Mouse (Mus musculus) kidney, postnatal 0 days (tissue): ENCODE data around the gene Mbtd1. TPM values are rescaled to one million over a fixed set of nuclear protein-coding genes. Genes with fewer than 3 reads are reported as not detected.

Experiments used
- ATAC-seq: fragments of 200-750 bp; cut with Nextera tagmentation; replicated peaks from 2 replicates; pipeline ENCODE4 v1.8.0; 2017; ENCODE audit warnings: low read depth, moderate number of reproducible peaks, moderate TSS enrichment, moderate library complexity; ENCODE audit not compliant: low FRiP score
- DNase-seq: peaks from one replicate; pipeline ENCODE4 v3.0.0-alpha.2; 2016; ENCODE audit warnings: low spot score
- H3K27ac ChIP-seq: fragments of 300-500 bp; sonication (generic); 2 replicates; pipeline ENCODE4 v1.5.1; 2014; ENCODE audit warnings: mild to moderate bottlenecking
- H3K27me3 ChIP-seq: fragments of 300-500 bp; sonication (generic); 2 replicates; pipeline ENCODE4 v1.6.1; 2014; ENCODE audit warnings: low read length, mixed read lengths; ENCODE audit not compliant: insufficient read depth
- H3K36me3 ChIP-seq: fragments of 300-500 bp; sonication (generic); 2 replicates; pipeline ENCODE4 v1.6.1; 2014; ENCODE audit warnings: low read length, mixed read lengths; ENCODE audit not compliant: insufficient read depth
- H3K4me1 ChIP-seq: fragments of 300-500 bp; sonication (generic); replicated peaks from 2 replicates; pipeline ENCODE4 v1.6.1; 2014; ENCODE audit warnings: antibody characterized with exemption, low read length, mixed read lengths; ENCODE audit not compliant: insufficient read depth
- H3K4me2 ChIP-seq: fragments of 300-500 bp; sonication (generic); 2 replicates; pipeline ENCODE4 v1.6.1; 2014; ENCODE audit warnings: mild to moderate bottlenecking, low read length, moderate library complexity, mixed read lengths
- H3K4me3 ChIP-seq: fragments of 300-500 bp; sonication (generic); replicated peaks from 2 replicates; pipeline ENCODE4 v1.5.1; 2014; ENCODE audit warnings: low read depth, low read length
- H3K9ac ChIP-seq: fragments of 300-500 bp; sonication (generic); 2 replicates; pipeline ENCODE4 v1.6.1; 2014; ENCODE audit warnings: low read depth, low read length
- H3K9me3 ChIP-seq: fragments of 300-500 bp; sonication (generic); replicated peaks from 2 replicates; pipeline ENCODE4 v1.6.1; 2016; ENCODE audit warnings: low read length, inconsistent platforms, mixed read lengths
- CTCF ChIP-seq: IDR thresholded peaks from 2 replicates; pipeline ENCODE4 v1.5.1; 2016; ENCODE audit warnings: antibody characterized with exemption, low read depth, mild to moderate bottlenecking, moderate library complexity
- WGBS: fragments of 180-500 bp; shearing (Covaris S2); extraction: QIAGEN DNeasy Blood & Tissue Kit; methylation state at CpG from one replicate; pipeline ENCODE4 v1.1.7; 2014; 5-methylcytosine and 5-hydroxymethylcytosine counted together
- polyA plus RNA-seq: library from polyadenylated mRNA; unstranded; fragments of >200 nt; fragmentation: Nextera tagmentation; extraction: Ambion mirVana; gene quantifications from 2 replicates; pipeline ENCODE4 v1.2.1, GENCODE M21; 2015

Gene Mbtd1
- polyA plus RNA-seq, 1 experiment from 2014 or later: 24.3 TPM

DNA sequence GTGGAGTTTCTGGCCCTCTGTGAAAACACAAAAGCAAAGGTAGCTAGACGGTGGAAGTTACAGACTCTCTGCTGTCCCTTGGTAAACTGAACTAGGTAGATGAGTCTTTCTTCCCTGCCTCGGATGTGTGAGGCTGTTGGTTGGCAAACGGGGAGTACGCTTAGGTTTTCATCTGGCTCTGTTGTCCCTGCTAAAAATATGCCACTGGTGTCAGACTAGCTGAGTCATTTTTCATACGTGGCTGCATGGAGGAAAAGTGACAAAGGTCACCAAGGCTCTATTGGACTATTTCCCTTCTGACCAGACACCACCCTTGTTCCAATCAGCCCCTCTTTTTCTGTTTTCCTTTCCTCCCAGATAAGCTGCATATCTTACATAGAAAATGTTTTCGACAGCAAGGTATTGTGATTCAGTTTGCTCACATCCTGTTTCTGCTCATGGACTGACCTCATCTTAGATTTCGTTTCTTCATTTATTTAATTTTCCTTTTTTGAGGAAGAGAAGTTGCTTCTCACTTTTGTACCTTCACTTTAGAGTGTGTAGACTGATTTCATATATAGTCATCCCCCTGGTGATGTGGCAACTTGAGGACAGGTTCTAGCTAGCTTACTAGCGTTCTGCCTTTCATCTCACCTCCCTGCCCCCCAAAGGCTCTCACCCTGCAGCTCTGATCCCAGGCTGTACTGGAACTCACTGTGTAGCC, 102.1 kb downstream of the Mbtd1 start:
- Histone ChIP-seq H3K9ac (no peak overlapping the region), H3K9me3 (no peaks in the 10 kb centered on the region), H3K27me3 (no peaks in the 10 kb centered on the region), H3K4me2 (no peak overlapping the region), H3K36me3 (no peaks in the 10 kb centered on the region), H3K4me1 (peaks cover 8% of the 10 kb centered on the region; the same call in 1 of the 2 replicates), H3K4me3 (no peak overlapping the region), H3K27ac (peak overlapping the region; percentile 81)
- peak; percentile 39 for DNase-seq
- ATAC-seq: no peak
- WGBS: 58% methylated on average over 8 of the region's 8 CpGs
- TF ChIP-seq CTCF: no peak

GRCm38 (mm10) chr11:93988328-93989062, 102.8 kb downstream of the Mbtd1 start:
- H3K36me3 ChIP-seq: no peaks in the 10 kb centered on the region
- no peak overlapping the region for H3K9ac ChIP-seq
- ATAC-seq (0 out of 2 replicates have a peak, but pooled peaks have one; percentile 33), DNase-seq (peak; percentile 79)
- no peaks in the 10 kb centered on the region for H3K27me3 ChIP-seq
- peaks cover 8% of the 10 kb centered on the region; the same call in 1 of the 2 replicates for H3K4me1 ChIP-seq
- 46% methylated on average over 12 of the region's 12 CpGs for WGBS
- peak overlapping the region; percentile 81 for H3K27ac ChIP-seq
- no peak overlapping the region for H3K4me3 ChIP-seq
- peak overlapping the region; percentile 10; the same call in 1 of the 2 replicates for H3K4me2 ChIP-seq
- H3K9me3 ChIP-seq: no peaks in the 10 kb centered on the region
- TF ChIP-seq CTCF: no peak

DNA sequence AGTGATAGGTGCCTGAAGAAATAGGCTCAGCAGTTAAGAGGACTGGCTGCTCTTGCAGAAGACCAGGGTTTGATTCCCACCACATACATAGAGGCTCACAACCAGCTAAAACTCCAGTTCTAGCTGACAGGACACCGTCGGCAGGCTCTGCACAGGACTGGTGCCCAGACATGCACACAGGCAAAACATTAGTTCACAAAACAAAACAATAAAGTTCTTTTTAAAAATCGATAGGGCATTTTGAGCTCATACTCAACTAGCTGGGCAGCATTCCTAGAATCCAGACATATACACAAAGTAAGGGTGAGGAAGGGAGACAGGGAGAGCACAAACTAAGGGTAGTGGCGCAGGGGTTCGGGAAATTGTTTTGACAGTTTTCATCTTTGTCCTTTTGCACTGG, 108.9 kb downstream of the Mbtd1 start:
- Histone ChIP-seq H3K9me3 (no peaks in the 10 kb centered on the region), H3K27me3 (no peaks in the 10 kb centered on the region), H3K4me2 (peak overlapping the region; percentile 64), H3K27ac (peak overlapping the region; percentile 96), H3K36me3 (no peaks in the 10 kb centered on the region), H3K4me1 (peaks cover 12% of the 10 kb centered on the region; the same call in 1 of the 2 replicates), H3K9ac (peak overlapping the region; percentile 92; the same call in 1 of the 2 replicates), H3K4me3 (peak overlapping the region; percentile 98)
- 44% methylated on average over 5 of the region's 5 CpGs for WGBS
- ATAC-seq: no peak
- TF ChIP-seq CTCF: no peak
- no peak for DNase-seq

DNA sequence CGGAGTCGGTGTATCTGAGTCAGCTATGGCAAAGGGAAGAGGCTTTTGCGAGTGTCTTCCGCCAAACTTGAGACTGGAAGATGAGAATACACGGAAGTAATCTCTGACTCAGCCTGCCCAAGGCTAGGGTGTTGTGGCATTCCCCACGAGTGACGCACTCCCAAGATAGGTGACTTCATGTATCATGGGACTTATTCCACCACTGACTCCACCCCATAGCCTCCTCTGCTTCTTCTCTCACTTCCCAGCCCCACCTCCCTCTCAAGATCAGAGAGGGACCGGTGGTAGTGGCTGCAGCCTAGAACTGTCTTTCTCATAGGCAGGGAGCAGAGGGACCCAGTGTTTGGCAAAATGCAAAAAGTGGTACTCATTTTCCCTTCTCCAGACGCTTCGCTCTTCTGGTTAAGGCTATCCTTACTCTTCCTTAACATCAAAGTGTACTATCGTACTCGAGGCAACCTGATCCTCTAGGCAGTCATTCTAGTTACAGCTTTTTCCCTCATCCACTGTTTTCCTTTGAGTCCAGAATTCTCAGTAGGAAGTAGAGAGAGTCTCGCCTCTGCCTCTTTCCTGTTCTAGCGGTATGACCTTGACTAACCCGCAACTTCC, 109.6 kb downstream of the Mbtd1 start:
- DNase-seq: peak; percentile 94
- peak overlapping the region; percentile 92 for H3K9ac ChIP-seq
- H3K9me3 ChIP-seq: no peaks in the 10 kb centered on the region
- peak overlapping the region; percentile 98 for H3K4me3 ChIP-seq
- no peak for TF ChIP-seq CTCF
- peaks cover 12% of the 10 kb centered on the region; the same call in 1 of the 2 replicates for H3K4me1 ChIP-seq
- WGBS: 3% methylated on average over 15 of the region's 15 CpGs
- peak overlapping the region; percentile 64 for H3K4me2 ChIP-seq
- no peaks in the 10 kb centered on the region for H3K27me3 ChIP-seq
- peak overlapping the region; percentile 96 for H3K27ac ChIP-seq
- H3K36me3 ChIP-seq: no peaks in the 10 kb centered on the region
- ATAC-seq: peak; percentile 78

GRCm38 (mm10) chr11:93995720-93996305, 110.2 kb downstream of the Mbtd1 start, which contains the start of gene Spag9:
Gene Spag9, plus strand, starts transcription at chr11:93996091.
- H3K9me3 ChIP-seq: no peaks in the 10 kb centered on the region
- WGBS: 0% methylated on average over 37 of the region's 70 CpGs
- peak within 1 kb of the TSS; percentile 98 for H3K4me3 ChIP-seq
- peaks cover 12% of the 10 kb centered on the region; the same call in 1 of the 2 replicates for H3K4me1 ChIP-seq
- TF ChIP-seq CTCF: no peak
- DNase-seq: peak; percentile 98
- no peaks in the 10 kb centered on the region for H3K27me3 ChIP-seq
- H3K4me2 ChIP-seq: peak within 1 kb of the TSS; percentile 81
- peak within 1 kb of the TSS; percentile 96 for H3K27ac ChIP-seq
- peak; percentile 92 for ATAC-seq
- no peaks in the 10 kb centered on the region for H3K36me3 ChIP-seq
- peak within 1 kb of the TSS; percentile 92 for H3K9ac ChIP-seq

Other genes starting within 250 kb of the Mbtd1 start
- gene Utp18, start 86 bp upstream of the Mbtd1 start, polyA plus RNA-seq: 22.4 and 25.9 TPM in 2 replicates
- gene Nme2, start 70.4 kb downstream of the Mbtd1 start, polyA plus RNA-seq: 395 and 442 TPM in 2 replicates
- 353 and 385 TPM in 2 replicates for gene Gm20390, start 82.4 kb downstream of the Mbtd1 start, polyA plus RNA-seq
- gene Nme1, start 82.7 kb downstream of the Mbtd1 start, polyA plus RNA-seq: 132 TPM in 2 replicates
- 52.5 and 59.8 TPM in 2 replicates for gene Spag9, start 110.2 kb downstream of the Mbtd1 start, polyA plus RNA-seq